Mouse (Mus musculus): Measurements from ENCODE around the gene Strip2. TPM values are rescaled to one million over a fixed set of nuclear protein-coding genes. Genes with fewer than 3 reads are reported as not detected.

Strip2 gene
- polyA plus RNA-seq, 1 experiment: 0.83 TPM

GRCm38 (mm10) chr6:29876782-29877181 lies 40.0 kb upstream of the Strip2 start:
- H3K36me3 ChIP-seq (ENCODE audit: control insufficient read depth, insufficient read depth): no peaks in the 10 kb centered on the region
- H3ac ChIP-seq (ENCODE audit: control insufficient read depth, insufficient read length): no peak overlapping the region
- H3K4me3 ChIP-seq: no peak overlapping the region
- no peaks in the 10 kb centered on the region for H3K27me3 ChIP-seq (ENCODE audit: control insufficient read depth, insufficient read depth, insufficient read length)
- no peak overlapping the region for H3K4me2 ChIP-seq (ENCODE audit: low read depth)
- TF ChIP-seq E2F4 (IDR thresholded peaks at IDR 0.05; ENCODE audit: insufficient read depth) (no peak), MYOD1 (IDR thresholded peaks at IDR 0.05; ENCODE audit: control insufficient read depth in 1 of 3, insufficient read length in 2 of 3, low read depth in 2 of 3) (no peak), USF1 (IDR thresholded peaks at IDR 0.05; ENCODE audit: low read depth) (no peak), TCF12 (IDR thresholded peaks at IDR 0.05; ENCODE audit: insufficient read depth, poor library complexity, severe bottlenecking) (no peak), MYOG (IDR thresholded peaks at IDR 0.05; ENCODE audit: control insufficient read depth in 1 of 3, insufficient read depth in 1 of 3, insufficient read length in 2 of 3, low read depth in 2 of 3) (no peak), POLR2AphosphoS2 (IDR thresholded peaks at IDR 0.05; ENCODE audit: insufficient read length, low read depth) (no peak), MAX (IDR thresholded peaks at IDR 0.05; ENCODE audit: low read depth) (no peak), TCF3 (IDR thresholded peaks at IDR 0.05; ENCODE audit: insufficient read length, low read depth) (no peak), POLR2A (IDR thresholded peaks at IDR 0.05; ENCODE audit: insufficient read length, low read depth) (no peak), SRF (IDR thresholded peaks at IDR 0.05; ENCODE audit: control insufficient read depth, insufficient read length, low read depth) (no peak), REST (IDR thresholded peaks at IDR 0.05; ENCODE audit: insufficient read depth, insufficient read length) (no peak)
- H3K79me2 ChIP-seq (ENCODE audit: control insufficient read depth, insufficient read depth): no peaks in the 10 kb centered on the region

GRCm38 (mm10) chr6:29879579-29879978 lies 37.2 kb upstream of the Strip2 start:
- Histone ChIP-seq H3K4me3 (no peak overlapping the region), H3K79me2 (ENCODE audit: control insufficient read depth, insufficient read depth) (no peaks in the 10 kb centered on the region), H3K36me3 (ENCODE audit: control insufficient read depth, insufficient read depth) (no peaks in the 10 kb centered on the region), H3K4me2 (ENCODE audit: low read depth) (no peak overlapping the region), H3ac (ENCODE audit: control insufficient read depth, insufficient read length) (no peak overlapping the region), H3K27me3 (ENCODE audit: control insufficient read depth, insufficient read depth, insufficient read length) (no peaks in the 10 kb centered on the region)
- TF ChIP-seq MAX (IDR thresholded peaks at IDR 0.05; ENCODE audit: low read depth) (no peak), POLR2AphosphoS2 (IDR thresholded peaks at IDR 0.05; ENCODE audit: insufficient read length, low read depth) (no peak), REST (IDR thresholded peaks at IDR 0.05; ENCODE audit: insufficient read depth, insufficient read length) (no peak), MYOD1 (IDR thresholded peaks at IDR 0.05; ENCODE audit: control insufficient read depth in 1 of 3, insufficient read length in 2 of 3, low read depth in 2 of 3) (peak in 2 of 3 experiments; percentile 68 to 92), MYOG (IDR thresholded peaks at IDR 0.05; ENCODE audit: control insufficient read depth in 1 of 3, insufficient read depth in 1 of 3, insufficient read length in 2 of 3, low read depth in 2 of 3) (peak in 2 of 3 experiments; percentile 78 to 90), SRF (IDR thresholded peaks at IDR 0.05; ENCODE audit: control insufficient read depth, insufficient read length, low read depth) (no peak), POLR2A (IDR thresholded peaks at IDR 0.05; ENCODE audit: insufficient read length, low read depth) (no peak), USF1 (IDR thresholded peaks at IDR 0.05; ENCODE audit: low read depth) (no peak), CEBPB (IDR thresholded peaks at IDR 0.05; ENCODE audit: insufficient read depth, poor library complexity, severe bottlenecking) (no peak), TCF12 (IDR thresholded peaks at IDR 0.05; ENCODE audit: insufficient read depth, poor library complexity, severe bottlenecking) (no peak), TCF3 (IDR thresholded peaks at IDR 0.05; ENCODE audit: insufficient read length, low read depth) (peak; percentile 71), E2F4 (IDR thresholded peaks at IDR 0.05; ENCODE audit: insufficient read depth) (no peak)

GRCm38 (mm10) chr6:29880796-29881195 lies 36.0 kb upstream of the Strip2 start:
- Histone ChIP-seq H3K27me3 (ENCODE audit: control insufficient read depth, insufficient read depth, insufficient read length) (no peaks in the 10 kb centered on the region), H3K4me3 (no peak overlapping the region), H3K4me2 (ENCODE audit: low read depth) (no peak overlapping the region), H3ac (ENCODE audit: control insufficient read depth, insufficient read length) (no peak overlapping the region), H3K36me3 (ENCODE audit: control insufficient read depth, insufficient read depth) (no peaks in the 10 kb centered on the region), H3K79me2 (ENCODE audit: control insufficient read depth, insufficient read depth) (no peaks in the 10 kb centered on the region)
- TF ChIP-seq REST (IDR thresholded peaks at IDR 0.05; ENCODE audit: insufficient read depth, insufficient read length) (no peak), USF1 (IDR thresholded peaks at IDR 0.05; ENCODE audit: low read depth) (no peak), TCF3 (IDR thresholded peaks at IDR 0.05; ENCODE audit: insufficient read length, low read depth) (no peak), POLR2A (IDR thresholded peaks at IDR 0.05; ENCODE audit: insufficient read length, low read depth) (no peak), E2F4 (IDR thresholded peaks at IDR 0.05; ENCODE audit: insufficient read depth) (no peak), MYOD1 (IDR thresholded peaks at IDR 0.05; ENCODE audit: control insufficient read depth in 1 of 3, insufficient read length in 2 of 3, low read depth in 2 of 3) (no peak), MYOG (IDR thresholded peaks at IDR 0.05; ENCODE audit: control insufficient read depth in 1 of 3, insufficient read depth in 1 of 3, insufficient read length in 2 of 3, low read depth in 2 of 3) (no peak)

- Histone ChIP-seq H3ac (ENCODE audit: control insufficient read depth, insufficient read length) (no peak overlapping the region), H3K4me2 (ENCODE audit: low read depth) (no peak overlapping the region), H3K4me3 (no peak overlapping the region), H3K79me2 (ENCODE audit: control insufficient read depth, insufficient read depth) (no peaks in the 10 kb centered on the region), H3K27me3 (ENCODE audit: control insufficient read depth, insufficient read depth, insufficient read length) (no peaks in the 10 kb centered on the region), H3K36me3 (ENCODE audit: control insufficient read depth, insufficient read depth) (no peaks in the 10 kb centered on the region)
- no peak for TF ChIP-seq POLR2AphosphoS2 (IDR thresholded peaks at IDR 0.05; ENCODE audit: insufficient read length, low read depth)
- TF ChIP-seq REST (IDR thresholded peaks at IDR 0.05; ENCODE audit: insufficient read depth, insufficient read length): no peak
- no peak for TF ChIP-seq E2F4 (IDR thresholded peaks at IDR 0.05; ENCODE audit: insufficient read depth)
- TF ChIP-seq CEBPB (IDR thresholded peaks at IDR 0.05; ENCODE audit: insufficient read depth, poor library complexity, severe bottlenecking): no peak
- no peak for TF ChIP-seq SRF (IDR thresholded peaks at IDR 0.05; ENCODE audit: control insufficient read depth, insufficient read length, low read depth)
- TF ChIP-seq MAX (IDR thresholded peaks at IDR 0.05; ENCODE audit: low read depth): no peak
- TF ChIP-seq MYOD1 (IDR thresholded peaks at IDR 0.05; ENCODE audit: control insufficient read depth in 1 of 3, insufficient read length in 2 of 3, low read depth in 2 of 3): no peak
- TF ChIP-seq TCF3 (IDR thresholded peaks at IDR 0.05; ENCODE audit: insufficient read length, low read depth): no peak
- no peak for TF ChIP-seq MYOG (IDR thresholded peaks at IDR 0.05; ENCODE audit: control insufficient read depth in 1 of 3, insufficient read depth in 1 of 3, insufficient read length in 2 of 3, low read depth in 2 of 3)
- no peak for TF ChIP-seq TCF12 (IDR thresholded peaks at IDR 0.05; ENCODE audit: insufficient read depth, poor library complexity, severe bottlenecking)
- TF ChIP-seq POLR2A (IDR thresholded peaks at IDR 0.05; ENCODE audit: insufficient read length, low read depth): no peak
- TF ChIP-seq USF1 (IDR thresholded peaks at IDR 0.05; ENCODE audit: low read depth): no peak
Observed at GRCm38 (mm10) chr6:29881936-29882335, 34.9 kb upstream of the Strip2 start.
